Mouse (Mus musculus): ENCODE data around the gene Ddx39b. TPM values are rescaled to one million over a fixed set of nuclear protein-coding genes. Genes with fewer than 3 reads are reported as not detected.
"Not testable (repeated sequence)": the region's sequence is repeated elsewhere in the genome, so short reads cannot be mapped to it uniquely, and the experiment has no call there.

Gene Ddx39b
- polyA plus RNA-seq, 1 experiment from 2014 or later = 127 TPM

DNA sequence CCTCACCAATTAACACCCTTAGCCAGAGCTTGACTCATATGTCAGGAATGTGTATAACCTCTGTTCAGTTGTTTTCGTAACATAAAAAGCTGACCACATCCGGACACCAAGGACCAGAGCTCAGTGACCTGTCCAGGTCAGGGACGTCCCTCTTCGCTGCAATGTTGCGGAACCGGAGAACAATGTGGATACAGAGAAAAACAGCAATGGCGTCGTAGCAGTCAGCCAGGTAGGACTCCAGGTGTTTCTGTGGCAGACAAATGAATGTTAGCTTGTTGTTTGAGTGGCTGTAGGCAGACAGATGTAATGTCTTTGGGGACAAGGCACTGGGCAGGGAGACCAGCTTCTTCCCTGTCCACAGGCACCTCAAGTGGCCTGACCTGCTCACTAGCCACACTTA lies 36.5 kb downstream of the Ddx39b start:
- 84% methylated on average over 8 of the region's 8 CpGs for WGBS
- H3K4me1 ChIP-seq (replicated peaks; ENCODE audit: control insufficient read depth, insufficient read depth, low read length) = no peaks in the 10 kb centered on the region
- 0 out of 2 replicates have a peak, but pooled peaks cover 9% of the 10 kb centered on the region for H3K27me3 ChIP-seq (replicated peaks; ENCODE audit: control insufficient read depth, insufficient read depth, low read length)
- no peak overlapping the region for H3K27ac ChIP-seq (ENCODE audit: low read depth, low read length)
- no peak for ATAC-seq
- no peaks in the 10 kb centered on the region for H3K36me3 ChIP-seq (ENCODE audit: control insufficient read depth, insufficient read depth)
- no peak overlapping the region for H3K4me3 ChIP-seq (ENCODE audit: low read depth, low read length)
- no peaks in the 10 kb centered on the region for H3K9me3 ChIP-seq (ENCODE audit: control insufficient read depth)
- H3K4me2 ChIP-seq (replicated peaks; ENCODE audit: low read depth) = no peak overlapping the region
- no peak overlapping the region for H3K9ac ChIP-seq (ENCODE audit: low read depth, low read length)
- TF ChIP-seq CTCF (IDR thresholded peaks at IDR 0.05; ENCODE audit: low read depth) = no peak

DNA sequence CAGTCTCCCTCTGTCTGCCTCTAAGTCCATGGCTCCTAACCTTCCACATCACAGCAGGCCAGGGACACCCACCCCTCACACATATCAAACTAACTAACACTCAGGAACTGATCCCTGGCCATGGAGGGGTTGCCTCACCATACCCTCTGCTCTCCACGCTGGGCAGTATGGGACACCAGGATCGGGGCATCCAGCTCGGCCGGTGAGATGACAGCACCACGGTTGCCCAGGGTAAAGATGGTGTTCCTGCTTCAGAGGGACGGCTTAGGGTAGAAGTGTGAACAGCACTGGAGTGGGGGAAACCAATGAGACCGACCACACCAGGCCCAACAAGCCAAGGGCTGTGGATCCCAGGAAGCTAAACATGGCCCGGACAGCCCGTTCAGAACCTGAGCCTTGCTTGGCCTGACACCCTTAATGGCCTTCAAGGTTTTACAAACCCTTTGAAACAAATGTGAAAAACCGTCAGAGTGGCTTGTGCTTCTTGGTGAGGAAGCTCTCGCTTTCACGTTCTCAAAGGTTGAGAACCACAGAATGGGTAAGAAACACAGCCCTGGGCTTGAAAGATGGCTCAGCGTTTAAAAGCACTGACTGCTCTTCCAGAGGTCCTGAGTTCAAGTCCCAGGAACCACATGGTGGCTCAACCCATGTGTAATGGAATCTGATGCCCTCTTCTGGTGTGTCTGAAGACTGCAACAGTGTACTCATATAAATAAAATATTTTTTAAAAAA lies 37.6 kb downstream of the Ddx39b start:
- ATAC-seq = no peak
- H3K36me3 ChIP-seq (ENCODE audit: control insufficient read depth, insufficient read depth) = no peaks in the 10 kb centered on the region
- H3K4me2 ChIP-seq (replicated peaks; ENCODE audit: low read depth) = no peak overlapping the region
- no peak for TF ChIP-seq CTCF (IDR thresholded peaks at IDR 0.05; ENCODE audit: low read depth)
- H3K4me3 ChIP-seq (ENCODE audit: low read depth, low read length) = no peak overlapping the region
- WGBS = 87% methylated on average over 13 of the region's 13 CpGs
- H3K27me3 ChIP-seq (replicated peaks; ENCODE audit: control insufficient read depth, insufficient read depth, low read length) = 0 out of 2 replicates have a peak, but pooled peaks cover 9% of the 10 kb centered on the region
- H3K9me3 ChIP-seq (ENCODE audit: control insufficient read depth) = no peaks in the 10 kb centered on the region
- no peaks in the 10 kb centered on the region for H3K4me1 ChIP-seq (replicated peaks; ENCODE audit: control insufficient read depth, insufficient read depth, low read length)
- H3K27ac ChIP-seq (ENCODE audit: low read depth, low read length) = no peak overlapping the region
- no peak overlapping the region for H3K9ac ChIP-seq (ENCODE audit: low read depth, low read length)

DNA sequence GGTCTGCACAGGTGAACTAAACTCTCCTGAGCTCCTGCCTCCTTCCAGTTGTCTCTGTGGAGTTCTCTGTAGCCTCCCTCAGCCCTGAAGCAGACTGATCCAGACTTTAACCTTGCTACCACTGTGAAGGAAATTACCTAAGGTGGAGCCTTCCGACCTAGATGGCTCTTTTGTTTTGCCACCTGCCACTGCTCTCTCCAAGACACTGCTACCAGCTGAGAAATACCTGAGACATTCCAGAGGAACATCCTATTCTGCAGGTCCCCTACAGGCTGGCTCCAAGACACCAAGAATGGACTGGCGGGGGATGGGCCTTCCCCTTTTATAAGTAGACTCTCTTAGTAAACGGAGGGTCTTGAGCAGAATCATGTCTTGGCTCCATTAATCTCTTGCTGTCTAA lies 38.7 kb downstream of the Ddx39b start:
- ATAC-seq = no peak

DNA sequence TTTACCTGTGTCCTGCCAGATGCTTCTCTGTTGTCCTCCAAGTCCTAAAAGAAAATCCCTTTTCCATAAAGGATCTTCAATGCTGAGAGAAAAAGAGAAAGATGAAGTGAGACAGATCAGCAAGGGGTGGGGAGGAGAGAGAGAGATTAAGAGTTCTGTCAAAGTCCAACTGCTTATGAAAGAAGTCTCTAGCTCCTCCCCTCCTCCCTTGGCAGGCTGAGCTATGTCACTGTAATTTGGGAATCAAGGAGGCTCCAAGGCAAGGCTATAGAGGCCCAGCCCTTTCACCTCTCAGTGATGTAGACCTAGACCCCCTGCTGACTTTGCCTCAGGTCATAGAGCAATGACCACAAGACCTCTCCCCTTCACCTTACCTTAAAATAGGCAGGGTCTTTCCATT lies 43.9 kb downstream of the Ddx39b start:
- no peaks in the 10 kb centered on the region for H3K9me3 ChIP-seq (ENCODE audit: control insufficient read depth)
- H3K27me3 ChIP-seq (replicated peaks; ENCODE audit: control insufficient read depth, insufficient read depth, low read length) = 0 out of 2 replicates have a peak, but pooled peaks cover 3% of the 10 kb centered on the region
- H3K27ac ChIP-seq (ENCODE audit: low read depth, low read length) = no peak overlapping the region
- H3K4me2 ChIP-seq (replicated peaks; ENCODE audit: low read depth) = no peak overlapping the region
- H3K36me3 ChIP-seq (ENCODE audit: control insufficient read depth, insufficient read depth) = no peaks in the 10 kb centered on the region
- no peak overlapping the region for H3K9ac ChIP-seq (ENCODE audit: low read depth, low read length)
- no peak for ATAC-seq
- H3K4me3 ChIP-seq (ENCODE audit: low read depth, low read length) = no peak overlapping the region
- no peaks in the 10 kb centered on the region for H3K4me1 ChIP-seq (replicated peaks; ENCODE audit: control insufficient read depth, insufficient read depth, low read length)
- TF ChIP-seq CTCF (IDR thresholded peaks at IDR 0.05; ENCODE audit: low read depth) = no peak

More for the DNA sequence above, 38.7 kb downstream of the Ddx39b start:
- no peak for TF ChIP-seq CTCF (IDR thresholded peaks at IDR 0.05; ENCODE audit: low read depth)
- no peaks in the 10 kb centered on the region for H3K36me3 ChIP-seq (ENCODE audit: control insufficient read depth, insufficient read depth)
- no peak overlapping the region for H3K4me3 ChIP-seq (ENCODE audit: low read depth, low read length)
- H3K4me1 ChIP-seq (replicated peaks; ENCODE audit: control insufficient read depth, insufficient read depth, low read length) = no peaks in the 10 kb centered on the region
- no peak overlapping the region for H3K27ac ChIP-seq (ENCODE audit: low read depth, low read length)
- no peak overlapping the region for H3K9ac ChIP-seq (ENCODE audit: low read depth, low read length)
- WGBS = 68% methylated on average over 3 of the region's 3 CpGs
- H3K9me3 ChIP-seq (ENCODE audit: control insufficient read depth) = no peaks in the 10 kb centered on the region
- H3K27me3 ChIP-seq (replicated peaks; ENCODE audit: control insufficient read depth, insufficient read depth, low read length) = 0 out of 2 replicates have a peak, but pooled peaks cover 9% of the 10 kb centered on the region
- H3K4me2 ChIP-seq (replicated peaks; ENCODE audit: low read depth) = no peak overlapping the region

DNA sequence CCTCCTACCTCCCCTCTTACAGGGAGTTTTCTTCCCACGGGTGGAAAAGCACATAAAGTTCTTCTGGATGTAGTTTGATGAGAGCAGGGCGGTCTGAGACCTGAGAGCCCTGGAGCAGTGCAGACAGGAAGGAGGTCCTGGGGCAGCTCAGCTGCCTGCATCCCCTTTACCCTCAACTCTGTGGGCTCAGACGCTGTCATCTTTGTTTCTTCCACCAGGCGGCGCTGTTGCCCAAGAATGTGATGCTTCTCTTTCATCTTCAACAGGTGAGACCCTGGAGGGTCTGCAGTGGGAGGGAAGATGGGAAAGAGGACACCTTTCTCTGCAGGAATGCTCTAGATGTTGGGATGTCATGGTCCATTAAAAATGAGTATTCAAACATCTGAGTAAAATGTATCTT lies 54.2 kb downstream of the Ddx39b start:
- H3K9me3 ChIP-seq (ENCODE audit: control insufficient read depth); H3K4me1 ChIP-seq (replicated peaks; ENCODE audit: control insufficient read depth, insufficient read depth, low read length); H3K4me3 ChIP-seq (ENCODE audit: low read depth, low read length); H3K9ac ChIP-seq (ENCODE audit: low read depth, low read length); H3K4me2 ChIP-seq (replicated peaks; ENCODE audit: low read depth); ATAC-seq; H3K27ac ChIP-seq (ENCODE audit: low read depth, low read length); H3K27me3 ChIP-seq (replicated peaks; ENCODE audit: control insufficient read depth, insufficient read depth, low read length); H3K36me3 ChIP-seq (ENCODE audit: control insufficient read depth, insufficient read depth): not testable (repeated sequence)
- WGBS = 2% methylated on average over 5 of the region's 5 CpGs
- TF ChIP-seq CTCF (IDR thresholded peaks at IDR 0.05; ENCODE audit: low read depth) = peak; percentile 83

DNA sequence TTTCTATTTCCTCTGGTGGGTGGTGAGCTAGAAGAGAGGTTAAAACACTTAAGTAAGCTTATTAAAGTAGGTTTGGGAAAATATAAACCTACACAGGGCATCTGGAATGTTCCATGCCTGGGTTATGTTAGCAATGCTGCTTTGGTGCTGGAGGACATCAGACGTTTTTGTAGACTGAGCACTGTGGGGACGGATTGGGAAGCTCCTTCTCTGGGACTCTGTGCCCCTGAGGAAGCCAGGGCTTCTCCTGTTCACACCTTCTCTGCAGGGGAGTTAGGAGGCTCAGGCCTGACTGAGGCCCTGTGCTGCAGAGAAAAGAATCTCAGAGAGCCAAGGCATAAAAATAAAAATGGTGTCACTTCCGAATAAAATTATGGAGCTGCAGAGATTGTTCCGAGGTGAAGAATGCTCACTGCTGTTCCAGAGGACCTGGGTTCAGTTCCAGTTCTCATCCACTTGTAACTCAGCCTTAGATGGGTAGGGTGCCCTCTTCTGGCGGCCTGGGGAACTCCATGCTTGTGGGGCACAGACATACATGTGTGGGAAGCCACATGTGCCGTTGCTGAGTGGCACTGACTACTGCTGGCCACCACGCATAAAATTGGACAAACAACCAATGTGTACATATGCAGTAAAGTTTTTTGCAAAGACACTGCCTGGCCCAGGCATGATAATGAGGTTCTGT lies 58.9 kb downstream of the Ddx39b start:
- not testable (repeated sequence) for H3K9ac ChIP-seq (ENCODE audit: low read depth, low read length); ATAC-seq; H3K4me2 ChIP-seq (replicated peaks; ENCODE audit: low read depth); H3K9me3 ChIP-seq (ENCODE audit: control insufficient read depth); H3K4me1 ChIP-seq (replicated peaks; ENCODE audit: control insufficient read depth, insufficient read depth, low read length); H3K27me3 ChIP-seq (replicated peaks; ENCODE audit: control insufficient read depth, insufficient read depth, low read length); H3K36me3 ChIP-seq (ENCODE audit: control insufficient read depth, insufficient read depth); H3K4me3 ChIP-seq (ENCODE audit: low read depth, low read length); H3K27ac ChIP-seq (ENCODE audit: low read depth, low read length)
- WGBS = 88% methylated on average over 7 of the region's 7 CpGs
- peak; percentile 29; the same call in 1 of the 2 replicates for TF ChIP-seq CTCF (IDR thresholded peaks at IDR 0.05; ENCODE audit: low read depth)
